Mouse (Mus musculus): ENCODE data around the gene Frat2. TPM values are rescaled to one million over a fixed set of nuclear protein-coding genes. Genes with fewer than 3 reads are reported as not detected.
"Not testable (repeated sequence)": the region's sequence is repeated elsewhere in the genome, so short reads cannot be mapped to it uniquely, and the experiment has no call there.

Frat2 gene
- total RNA-seq (2021), result 10 to 100 TPM; 13.9 to 14.9 TPM

DNA sequence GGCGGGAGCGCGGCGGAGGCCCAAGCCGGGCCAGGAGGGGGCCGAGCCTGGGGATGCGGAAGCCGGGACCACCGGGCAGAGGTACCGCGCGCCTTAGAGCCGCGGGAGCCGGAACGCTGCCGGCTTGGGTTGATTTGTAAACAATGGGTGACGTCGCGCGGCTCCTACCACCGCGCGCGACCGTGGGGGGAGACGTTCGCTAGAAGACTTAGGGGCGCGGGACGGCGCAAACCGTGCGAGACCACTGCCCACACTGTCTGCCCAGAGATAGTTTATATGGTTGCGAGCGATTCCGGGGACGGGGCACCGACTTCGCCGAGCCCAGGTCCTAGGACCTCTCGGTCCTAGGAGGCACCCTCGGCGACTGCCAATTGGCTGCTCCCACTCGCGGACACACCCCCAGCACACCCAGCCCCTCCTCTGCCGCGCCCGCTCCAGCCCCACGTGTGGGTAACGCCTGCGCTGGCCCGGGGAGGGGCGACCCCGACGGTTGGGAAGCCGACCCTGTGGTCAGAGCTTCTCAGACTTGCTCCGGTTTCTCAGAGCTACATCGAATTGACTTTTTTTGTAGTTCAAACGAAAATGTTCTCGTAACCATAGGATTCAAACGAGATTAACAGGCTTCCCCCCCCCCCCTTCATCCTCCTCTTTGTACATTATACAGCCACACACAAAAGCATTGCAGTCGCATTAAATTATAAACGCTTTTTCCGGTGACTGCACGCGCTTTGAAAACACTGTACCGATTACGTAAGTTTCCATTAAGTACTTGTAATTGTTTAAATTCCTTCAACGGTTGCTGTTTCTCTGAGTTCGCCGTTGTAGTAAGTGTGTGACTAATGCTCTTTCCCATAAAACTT is at the start of gene Frat2:
Gene Frat2, minus strand, starts transcription at position 141 of the 860 bp plus-strand sequence.
- peak; percentile 76 to 86 for DNase-seq (ENCODE audit: extremely low spot score in 1 of 2, low spot score in 1 of 2)

GRCm38 (mm10) chr19:41896319-41896711 is 48.4 kb upstream of the Frat2 start:
- no peak for DNase-seq (ENCODE audit: extremely low spot score in 1 of 2, low spot score in 1 of 2)

- DNase-seq (ENCODE audit: extremely low spot score in 1 of 2, low spot score in 1 of 2), result peak; percentile 56 to 62
Observed at GRCm38 (mm10) chr19:41895460-41896318, 47.8 kb upstream of the Frat2 start, which contains the start of gene Rrp12. Gene Rrp12, minus strand, starts transcription at chr19:41896173.

DNA sequence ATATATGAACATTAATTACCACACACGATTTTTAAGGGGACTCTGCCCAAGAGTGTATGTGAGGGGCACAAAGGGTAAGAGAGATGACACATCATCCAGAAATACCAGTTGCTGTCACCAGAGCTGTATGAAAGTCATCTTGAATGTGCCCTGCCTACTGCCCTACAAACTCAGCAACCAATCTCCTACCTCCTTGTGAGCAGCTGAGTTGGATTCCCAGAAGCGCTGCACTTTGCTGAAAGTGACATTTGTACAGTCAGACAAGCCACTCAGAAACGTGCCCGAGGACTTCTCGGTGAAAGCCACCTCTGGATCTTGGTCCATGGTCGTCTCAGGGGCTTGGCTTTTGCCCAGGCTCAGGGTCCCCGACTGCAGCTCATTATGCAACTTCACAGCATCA is 47.0 kb upstream of the Frat2 start:
- DNase-seq (ENCODE audit: extremely low spot score in 1 of 2, low spot score in 1 of 2), result no peak

DNA sequence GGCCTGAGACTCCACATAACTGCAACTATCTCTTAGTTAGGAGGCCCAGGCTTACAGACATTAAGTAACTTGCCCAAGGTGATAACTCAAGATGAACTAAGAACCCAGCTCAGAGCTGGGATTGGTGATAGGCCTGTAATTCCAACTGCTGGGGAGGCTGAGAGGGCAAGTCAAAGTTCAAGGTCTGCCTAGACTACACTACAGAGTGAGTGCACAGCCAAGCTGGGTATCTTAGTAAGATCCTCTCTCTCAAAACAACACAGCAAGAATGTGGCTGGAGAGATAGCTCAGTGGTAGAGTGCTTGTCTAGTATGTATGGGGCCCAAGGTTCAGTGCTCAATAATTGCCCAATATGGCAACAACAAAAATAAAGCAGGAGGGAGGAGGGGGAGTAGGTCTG is 40.3 kb upstream of the Frat2 start:
- DNase-seq (ENCODE audit: extremely low spot score in 1 of 2, low spot score in 1 of 2), result no peak

DNA sequence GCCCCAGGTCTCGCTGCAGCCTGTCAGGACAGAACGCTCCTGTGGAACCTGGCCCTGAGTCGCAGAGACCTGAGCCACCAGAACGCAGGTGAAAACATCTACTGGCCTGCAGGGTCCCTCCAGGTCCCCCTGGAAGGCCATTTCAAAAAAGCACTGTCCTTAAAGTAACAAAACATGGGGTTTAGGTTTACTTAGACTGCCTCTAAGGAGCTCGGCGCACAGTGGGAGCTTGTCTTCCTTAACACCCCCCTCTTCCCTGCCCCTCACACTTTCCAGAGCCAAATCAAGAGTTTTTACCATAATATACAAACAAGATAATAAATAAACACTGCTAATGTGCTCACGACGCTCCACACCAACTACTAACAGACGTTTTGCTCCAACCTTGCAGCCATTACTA is 36.0 kb upstream of the Frat2 start:
- no peak for DNase-seq (ENCODE audit: extremely low spot score in 1 of 2, low spot score in 1 of 2)

GRCm38 (mm10) chr19:41881842-41882241 is 33.9 kb upstream of the Frat2 start:
- DNase-seq (ENCODE audit: extremely low spot score in 1 of 2, low spot score in 1 of 2), result no peak

DNA sequence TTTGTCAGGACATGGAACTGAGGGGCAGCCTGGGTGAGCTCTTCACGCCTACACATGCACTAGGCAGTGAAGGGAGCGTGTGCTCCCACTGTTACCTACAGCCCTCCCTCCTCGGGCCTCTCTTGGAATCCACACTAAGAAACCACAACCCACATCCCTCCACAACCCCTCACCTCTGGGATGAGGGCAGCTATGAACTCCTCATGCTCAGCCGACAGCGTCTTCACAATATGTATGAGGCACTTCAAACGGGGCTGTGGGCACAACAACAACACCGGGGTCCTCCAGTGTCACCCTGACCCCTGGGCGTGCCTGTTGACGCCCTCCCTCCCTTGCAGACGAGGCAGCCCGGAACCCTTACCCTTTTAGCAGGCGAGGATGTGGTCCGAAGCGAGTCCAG is 26.4 kb upstream of the Frat2 start:
- no peak for DNase-seq (ENCODE audit: extremely low spot score in 1 of 2, low spot score in 1 of 2)

DNA sequence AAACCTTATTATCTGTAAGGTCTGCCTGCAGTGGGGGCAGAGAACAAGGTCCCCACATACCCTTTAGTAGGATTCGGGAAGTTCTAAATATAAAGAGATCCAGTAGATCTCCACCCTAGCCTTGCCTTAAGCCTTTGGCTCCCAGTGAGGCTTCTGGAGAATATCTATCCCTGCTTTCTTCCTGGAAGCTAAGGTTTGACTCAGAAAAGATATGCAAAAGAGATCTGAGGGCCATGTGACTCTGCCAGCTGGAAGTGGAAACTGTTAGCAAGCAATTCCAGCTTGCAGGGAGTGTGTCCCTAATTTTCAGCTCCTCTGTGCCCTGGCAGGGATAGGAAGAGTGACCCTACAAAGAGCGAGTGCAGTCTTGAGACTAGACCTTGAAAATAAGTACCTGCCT is 24.4 kb upstream of the Frat2 start:
- no peak for DNase-seq (ENCODE audit: extremely low spot score in 1 of 2, low spot score in 1 of 2)

DNA sequence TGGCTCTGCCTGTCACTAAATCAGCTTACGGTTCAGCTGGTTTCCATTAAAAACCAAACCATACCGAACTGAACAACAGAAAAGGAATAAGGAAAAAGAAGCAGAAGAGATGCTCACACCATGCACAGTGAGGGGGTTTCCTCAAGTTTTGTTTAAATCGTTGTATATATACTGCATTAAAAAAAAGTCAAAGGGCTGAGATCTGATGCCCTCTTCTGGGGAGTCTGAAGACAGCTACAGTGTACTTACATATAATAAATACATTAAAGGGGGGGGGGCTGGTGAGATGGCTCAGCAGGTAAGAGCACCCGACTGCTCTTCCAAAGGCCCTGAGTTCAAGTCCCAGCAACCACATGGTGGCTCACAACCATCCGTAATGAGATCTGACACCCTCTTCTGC is 22.0 kb upstream of the Frat2 start:
- DNase-seq (ENCODE audit: extremely low spot score in 1 of 2, low spot score in 1 of 2), result not testable (repeated sequence)

DNA sequence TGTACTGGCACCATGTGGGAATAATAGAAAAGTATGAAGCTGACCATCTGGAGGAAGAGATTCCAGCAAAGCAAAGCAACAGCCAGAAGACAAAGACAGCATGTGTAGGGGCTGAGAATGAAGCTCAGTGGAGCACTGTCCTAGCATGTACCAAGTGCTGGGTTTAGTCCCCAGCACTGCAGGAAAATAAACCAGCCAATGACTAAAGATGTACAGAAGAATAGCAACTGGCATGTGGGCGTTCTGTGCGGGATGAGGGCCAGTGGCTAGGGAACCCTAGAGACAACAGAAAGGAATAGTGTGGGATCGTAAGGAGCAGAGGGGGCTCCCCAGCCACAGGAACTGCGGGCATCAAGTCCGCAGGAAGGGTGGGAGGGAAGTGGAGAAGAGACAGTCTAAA is 21.4 kb upstream of the Frat2 start:
- DNase-seq (ENCODE audit: extremely low spot score in 1 of 2, low spot score in 1 of 2), result no peak

- DNase-seq (ENCODE audit: extremely low spot score in 1 of 2, low spot score in 1 of 2), result no peak
Observed at GRCm38 (mm10) chr19:41866707-41867106, 18.8 kb upstream of the Frat2 start.

GRCm38 (mm10) chr19:41857816-41858310 is 9.9 kb upstream of the Frat2 start:
- no peak for DNase-seq (ENCODE audit: extremely low spot score in 1 of 2, low spot score in 1 of 2)

DNA sequence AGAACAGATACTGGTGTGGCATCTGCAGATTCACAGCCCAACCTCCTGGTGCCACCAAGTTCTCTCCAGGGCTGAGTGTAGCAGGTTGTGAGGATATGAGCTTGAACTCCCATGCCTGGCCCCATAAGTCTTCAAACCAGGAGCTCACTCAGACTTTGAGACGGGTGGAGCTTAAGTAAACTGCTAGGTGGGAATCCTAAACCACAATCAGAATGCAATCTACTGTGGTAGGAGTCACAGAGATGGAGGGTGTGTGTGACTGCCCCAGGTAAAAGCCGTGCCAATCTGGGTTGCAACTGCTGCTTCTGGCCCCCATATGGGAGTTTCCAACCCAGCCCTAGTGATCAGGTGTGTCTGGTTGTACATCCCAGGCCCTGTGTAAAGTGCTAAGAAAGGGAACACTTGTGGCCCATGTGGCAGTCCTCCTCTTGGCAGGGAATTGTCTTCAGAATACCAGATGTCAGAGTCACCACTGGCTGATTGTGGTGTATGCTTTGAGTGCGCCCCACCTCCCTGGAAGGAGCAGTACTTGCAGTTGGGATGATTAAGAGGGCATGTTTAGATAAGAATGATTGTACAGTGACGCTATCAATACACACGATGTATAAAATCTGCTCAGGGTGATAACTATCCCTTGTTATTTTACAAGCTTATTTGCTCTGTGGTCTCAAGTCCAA is 9.3 kb upstream of the Frat2 start:
- DNase-seq (ENCODE audit: extremely low spot score in 1 of 2, low spot score in 1 of 2), result no peak

DNA sequence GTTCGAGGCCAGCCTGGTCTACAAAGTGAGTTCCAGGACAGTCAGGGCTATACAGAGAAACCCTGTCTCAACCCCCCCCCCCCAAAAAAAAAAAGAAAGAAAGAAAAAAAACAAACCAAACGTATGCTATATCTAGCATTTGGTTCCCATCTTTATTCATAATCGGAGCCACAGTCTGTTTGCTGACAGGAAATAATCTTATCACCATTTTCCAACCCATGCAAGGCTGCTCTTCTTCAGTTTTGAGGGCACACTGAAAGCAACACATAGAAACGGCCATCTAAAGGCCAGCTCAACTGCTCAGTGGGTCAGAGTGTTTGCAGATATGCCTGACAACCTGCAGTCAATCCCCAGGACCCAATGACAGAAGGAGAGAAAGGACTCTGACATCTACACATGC is 4.5 kb upstream of the Frat2 start:
- no peak for DNase-seq (ENCODE audit: extremely low spot score in 1 of 2, low spot score in 1 of 2)

DNA sequence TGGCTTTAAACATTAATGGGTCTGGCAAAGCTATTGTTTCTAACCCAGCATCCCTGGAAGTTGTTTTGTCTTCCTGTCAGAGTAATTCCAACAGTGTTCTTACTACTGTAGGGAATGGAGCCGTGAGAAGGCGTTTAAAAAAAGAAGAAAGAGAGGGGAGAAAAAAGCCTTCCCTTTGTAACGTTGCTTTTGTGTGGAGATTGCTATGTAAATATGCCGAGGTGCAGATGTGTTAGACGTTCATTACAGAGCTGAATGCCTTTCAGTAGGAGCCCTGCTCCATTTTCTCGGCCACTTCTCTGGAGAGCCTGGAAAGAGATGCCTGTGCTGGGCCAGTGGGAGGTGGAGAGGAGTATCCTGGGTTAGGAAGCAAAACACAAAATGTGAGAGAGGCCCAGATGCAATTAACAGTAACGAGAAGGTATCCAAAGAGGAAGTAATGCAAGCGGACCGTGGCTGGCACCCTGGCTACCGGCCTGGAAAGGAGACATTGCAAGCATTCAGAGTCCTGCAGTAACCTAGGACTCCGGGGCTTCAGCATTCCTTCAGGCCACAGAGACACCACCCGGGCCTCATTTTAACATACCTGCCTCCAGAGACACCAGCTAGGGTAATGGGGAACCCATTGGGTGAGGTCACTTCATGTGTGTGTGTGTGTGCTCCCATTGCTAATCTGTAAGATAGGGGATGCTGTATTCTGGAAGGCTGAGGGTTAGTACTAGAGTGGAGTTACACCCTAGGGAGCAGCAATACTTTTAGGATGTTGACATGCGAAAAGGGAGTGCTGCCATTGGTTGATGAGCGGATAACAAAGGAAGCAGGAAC is 3.0 kb upstream of the Frat2 start:
- no peak for DNase-seq (ENCODE audit: extremely low spot score in 1 of 2, low spot score in 1 of 2)

DNA sequence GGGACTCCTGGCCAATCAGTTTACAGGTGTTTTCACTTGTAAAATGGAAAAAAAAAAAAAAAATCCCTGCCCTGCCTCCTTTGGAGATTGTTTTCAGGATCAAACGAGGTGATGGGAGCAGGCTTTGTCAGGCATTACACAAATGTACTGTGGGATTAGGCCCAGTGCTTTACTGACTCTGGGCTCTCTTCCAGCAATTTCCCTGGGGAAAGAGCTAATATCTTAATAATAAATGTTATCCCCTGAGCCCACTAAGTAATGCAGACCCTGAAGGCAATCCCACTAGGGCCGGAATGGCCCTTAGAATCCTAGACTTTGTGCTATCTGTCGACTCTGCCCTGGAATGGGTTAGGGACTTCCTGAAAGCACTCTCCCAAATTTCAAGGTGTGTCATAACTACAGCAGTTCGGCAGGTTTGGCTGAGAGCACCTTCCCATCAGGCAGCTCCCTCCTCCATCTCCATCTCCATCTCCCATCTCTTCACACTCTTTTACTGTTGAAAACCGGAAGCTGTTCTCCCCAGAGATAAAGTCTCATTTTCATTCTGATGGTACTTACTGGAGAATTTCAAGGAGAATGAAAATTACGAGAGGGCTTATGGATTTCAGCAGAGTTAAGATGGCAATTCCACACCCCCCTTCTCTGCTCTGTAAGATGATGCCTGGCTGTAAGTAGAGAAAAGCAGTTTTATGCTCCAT is 2.2 kb upstream of the Frat2 start:
- DNase-seq (ENCODE audit: extremely low spot score in 1 of 2, low spot score in 1 of 2), result no peak

DNA sequence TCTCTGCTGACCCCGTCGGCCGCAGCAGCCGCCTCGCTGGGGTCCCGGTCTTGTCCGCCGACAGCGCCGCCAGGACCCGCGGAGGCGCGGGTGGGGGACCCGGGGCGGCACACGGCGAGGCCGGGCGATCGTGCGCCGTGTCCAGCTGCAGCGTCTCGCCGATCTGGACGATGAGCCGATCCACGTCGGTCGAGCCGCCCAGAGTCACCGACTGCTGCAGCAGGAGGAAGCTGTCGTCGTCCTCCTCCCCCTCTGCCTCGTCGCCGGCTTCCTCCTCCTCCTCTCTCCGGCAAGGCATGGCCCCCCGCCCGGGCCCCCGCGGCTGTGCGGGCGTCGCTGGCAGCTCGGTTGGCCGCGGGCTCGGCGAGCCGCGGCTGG is 329 bp downstream of the Frat2 start:
- DNase-seq (ENCODE audit: extremely low spot score in 1 of 2, low spot score in 1 of 2), result not testable (repeated sequence)

- DNase-seq (ENCODE audit: extremely low spot score in 1 of 2, low spot score in 1 of 2), result peak; percentile 25 to 50
Observed at GRCm38 (mm10) chr19:41847091-41847581, 796 bp downstream of the Frat2 start.
